Mouse (Mus musculus) intestine, postnatal 0 days (tissue): ENCODE results near the gene Fap. TPM values are rescaled to one million over a fixed set of nuclear protein-coding genes. Genes with fewer than 3 reads are reported as not detected.

Source experiments
- ATAC-seq: fragments of 200-750 bp; cut with Nextera tagmentation; 2 replicates; pipeline ENCODE4 v1.8.0; 2017; ENCODE audit warnings: mild to moderate bottlenecking, moderate TSS enrichment, moderate library complexity
- H3K27ac ChIP-seq: fragments of 300-500 bp; sonication (generic); 2 replicates; pipeline ENCODE4 v1.5.1; 2014; ENCODE audit warnings: mild to moderate bottlenecking, low read depth, low read length, moderate library complexity
- H3K27me3 ChIP-seq: fragments of 300-500 bp; sonication (generic); replicated peaks from 2 replicates; pipeline ENCODE4 v1.6.1; 2014; ENCODE audit warnings: low read length, mixed read lengths; ENCODE audit not compliant: control insufficient read depth, insufficient read depth
- H3K36me3 ChIP-seq: fragments of 300-500 bp; sonication (generic); 2 replicates; pipeline ENCODE4 v1.6.1; 2014; ENCODE audit warnings: mild to moderate bottlenecking, moderate library complexity; ENCODE audit not compliant: control insufficient read depth, insufficient read depth
- H3K4me1 ChIP-seq: fragments of 300-500 bp; sonication (generic); replicated peaks from 2 replicates; pipeline ENCODE4 v1.6.1; 2014; ENCODE audit warnings: antibody characterized with exemption, low read length, mixed read lengths; ENCODE audit not compliant: control insufficient read depth, insufficient read depth
- H3K4me2 ChIP-seq: fragments of 300-500 bp; sonication (generic); replicated peaks from 2 replicates; pipeline ENCODE4 v1.6.1; 2014; ENCODE audit warnings: low read depth, mild to moderate bottlenecking, moderate library complexity
- H3K4me3 ChIP-seq: fragments of 300-500 bp; sonication (generic); 2 replicates; pipeline ENCODE4 v1.5.1; 2014; ENCODE audit warnings: low read depth, low read length
- H3K9ac ChIP-seq: fragments of 300-500 bp; sonication (generic); 2 replicates; pipeline ENCODE4 v1.6.1; 2014; ENCODE audit warnings: mild to moderate bottlenecking, low read depth, low read length
- H3K9me3 ChIP-seq: fragments of 300-500 bp; sonication (generic); 2 replicates; pipeline ENCODE4 v1.6.1; 2016; ENCODE audit warnings: mixed run types; ENCODE audit not compliant: control insufficient read depth
- CTCF ChIP-seq: sonication (generic); IDR thresholded peaks from 2 replicates; pipeline ENCODE4 v1.5.1; 2016; ENCODE audit warnings: low read depth, mild to moderate bottlenecking, control low read depth, antibody characterized with exemption, moderate library complexity
- WGBS: fragments of 180-500 bp; shearing (Covaris S2); extraction: QIAGEN DNeasy Blood & Tissue Kit; methylation state at CpG from one replicate; pipeline ENCODE4 v1.1.7; 2014; 5-methylcytosine and 5-hydroxymethylcytosine counted together
- polyA plus RNA-seq: library from polyadenylated mRNA; unstranded; fragments of >200 nt; fragmentation: Nextera tagmentation; extraction: Ambion mirVana; gene quantifications from 2 replicates; pipeline ENCODE4 v1.2.1, GENCODE M21; 2015

The Fap gene
- polyA plus RNA-seq, 1 experiment from 2014 or later: 2.8 TPM

DNA sequence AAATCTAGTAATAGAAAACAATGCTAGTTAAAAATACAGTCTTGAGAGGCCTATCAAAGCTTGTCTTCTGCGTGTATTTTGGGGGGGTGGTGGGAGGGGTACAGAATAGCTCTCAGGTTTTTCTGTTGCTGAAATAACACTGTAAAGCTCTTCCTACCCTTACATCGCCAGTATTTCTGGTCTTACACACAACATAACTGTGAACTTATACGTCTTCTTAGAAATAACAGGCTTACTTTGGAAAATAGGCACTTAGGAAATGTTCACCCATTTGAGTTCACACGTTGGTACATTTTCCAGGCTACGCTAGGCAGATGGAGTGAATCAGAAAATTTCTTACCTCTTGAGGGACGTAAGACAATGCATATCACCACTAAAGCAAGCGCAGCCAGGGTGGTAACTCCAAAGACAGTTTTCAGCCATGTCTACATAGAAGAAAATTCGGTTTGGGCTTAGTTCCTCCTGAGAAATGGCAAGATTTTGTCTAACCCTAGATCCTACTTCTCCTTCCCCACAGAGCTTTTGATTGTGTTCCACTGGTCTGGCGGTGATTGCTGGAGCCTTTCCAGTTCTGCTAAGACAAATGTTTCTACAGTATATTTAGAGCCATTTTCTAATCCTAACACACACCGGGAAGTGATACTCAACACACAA, 649 bp downstream of the Fap start:
- TF ChIP-seq CTCF: no peak
- H3K27me3 ChIP-seq: no peaks in the 10 kb centered on the region
- H3K9ac ChIP-seq: no peak overlapping the region
- no peak for ATAC-seq
- H3K4me2 ChIP-seq: peak overlapping the region; percentile 37
- H3K36me3 ChIP-seq: no peaks in the 10 kb centered on the region
- peak overlapping the region; percentile 29 for H3K4me3 ChIP-seq
- WGBS: 69% methylated on average over 10 of the region's 10 CpGs
- H3K27ac ChIP-seq: no peak overlapping the region
- no peaks in the 10 kb centered on the region for H3K4me1 ChIP-seq
- no peaks in the 10 kb centered on the region for H3K9me3 ChIP-seq

DNA sequence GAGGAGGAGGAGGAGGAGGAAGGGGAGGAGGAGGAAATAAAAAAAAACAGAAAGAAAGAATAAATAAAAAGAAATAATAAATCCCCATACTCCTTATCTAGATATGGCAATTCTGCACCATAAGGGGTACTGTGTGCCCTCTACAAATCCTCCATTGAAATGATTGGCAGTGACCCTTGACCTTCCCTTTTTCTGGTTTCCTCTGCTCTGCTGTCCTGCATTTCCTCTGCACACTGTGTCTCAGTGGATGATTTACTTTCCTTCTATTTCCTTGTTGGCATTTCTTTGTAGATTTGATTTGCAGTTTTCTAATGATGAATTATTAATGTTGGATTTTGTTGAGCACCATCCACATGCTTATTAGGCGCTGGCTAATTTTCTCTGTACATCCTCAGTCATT, 9.2 kb downstream of the Fap start:
- no peaks in the 10 kb centered on the region for H3K9me3 ChIP-seq
- no peaks in the 10 kb centered on the region for H3K27me3 ChIP-seq
- H3K27ac ChIP-seq: no peak overlapping the region
- H3K4me1 ChIP-seq: no peaks in the 10 kb centered on the region
- TF ChIP-seq CTCF: no peak
- H3K4me2 ChIP-seq: no peak overlapping the region
- no peak overlapping the region for H3K9ac ChIP-seq
- 94% methylated on average over 1 of the region's 1 CpGs for WGBS
- ATAC-seq: no peak
- no peaks in the 10 kb centered on the region for H3K36me3 ChIP-seq
- H3K4me3 ChIP-seq: no peak overlapping the region

DNA sequence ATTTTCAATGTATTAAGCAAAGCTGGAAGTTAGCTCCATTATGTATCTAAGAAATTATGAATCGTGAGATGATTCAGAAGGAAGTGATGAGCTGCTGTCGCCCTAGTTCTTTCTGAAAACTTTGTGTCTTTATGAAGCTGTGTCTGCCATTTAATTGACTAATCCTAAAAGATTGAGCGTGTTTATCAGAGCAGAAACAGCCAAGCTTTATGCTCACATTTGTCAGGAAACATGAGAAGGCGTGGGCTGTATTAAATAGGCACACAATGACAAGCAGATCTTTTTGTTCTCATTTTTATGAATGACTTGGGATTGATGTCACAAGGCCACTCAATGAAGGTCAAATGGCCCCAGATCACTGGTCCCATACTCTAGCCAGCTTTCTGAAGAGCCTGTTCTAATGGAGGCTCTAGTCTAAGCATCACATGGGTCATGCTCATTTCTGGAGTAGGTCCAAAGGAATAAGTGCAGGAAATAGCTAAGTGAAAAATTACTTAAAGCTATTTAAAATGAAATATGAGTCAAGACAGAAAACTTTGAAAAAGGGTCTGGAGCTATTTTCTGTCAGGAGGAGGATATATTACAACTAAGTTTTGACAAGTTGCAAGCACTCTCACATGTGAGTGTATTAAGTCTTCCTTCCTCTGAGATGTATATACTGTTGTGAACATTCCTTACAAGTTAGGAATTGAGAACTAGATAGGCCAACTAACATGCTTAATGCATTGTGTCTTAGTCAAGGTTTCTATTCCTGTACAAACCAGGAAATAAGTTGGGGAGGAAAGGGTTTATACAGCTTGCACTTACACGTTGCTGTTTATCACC, 11.0 kb downstream of the Fap start:
- WGBS: 59% methylated on average over 5 of the region's 5 CpGs
- H3K4me3 ChIP-seq: no peak overlapping the region
- no peak for ATAC-seq
- H3K9me3 ChIP-seq: no peaks in the 10 kb centered on the region
- no peaks in the 10 kb centered on the region for H3K27me3 ChIP-seq
- H3K4me2 ChIP-seq: no peak overlapping the region
- H3K4me1 ChIP-seq: no peaks in the 10 kb centered on the region
- no peak overlapping the region for H3K9ac ChIP-seq
- no peaks in the 10 kb centered on the region for H3K36me3 ChIP-seq
- TF ChIP-seq CTCF: no peak
- no peak overlapping the region for H3K27ac ChIP-seq

DNA sequence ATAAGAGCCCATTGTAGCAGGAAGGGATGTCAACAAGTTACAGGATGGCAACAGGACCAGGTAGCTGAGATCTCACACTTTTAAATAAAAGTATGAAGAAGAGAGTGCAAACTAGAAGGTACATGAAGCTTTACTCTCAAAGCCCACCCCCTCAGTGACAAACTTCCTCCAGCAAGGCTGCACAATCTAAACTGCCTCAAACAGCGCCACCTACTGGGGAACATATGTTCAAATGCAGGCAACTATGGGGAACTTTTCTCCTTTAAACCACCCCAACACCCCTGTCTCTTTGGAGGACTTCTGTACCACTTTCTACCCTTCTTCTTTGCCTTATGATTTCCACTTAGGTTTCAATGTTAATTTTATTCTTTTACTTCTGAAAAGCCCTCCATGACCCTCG, 16.5 kb downstream of the Fap start:
- WGBS: 78% methylated on average over 2 of the region's 2 CpGs
- H3K27ac ChIP-seq: no peak overlapping the region
- no peak overlapping the region for H3K4me2 ChIP-seq
- H3K4me3 ChIP-seq: no peak overlapping the region
- H3K9me3 ChIP-seq: no peaks in the 10 kb centered on the region
- no peak overlapping the region for H3K9ac ChIP-seq
- H3K27me3 ChIP-seq: no peaks in the 10 kb centered on the region
- H3K36me3 ChIP-seq: no peaks in the 10 kb centered on the region
- ATAC-seq: no peak
- H3K4me1 ChIP-seq: no peaks in the 10 kb centered on the region
- TF ChIP-seq CTCF: peak; percentile 52

DNA sequence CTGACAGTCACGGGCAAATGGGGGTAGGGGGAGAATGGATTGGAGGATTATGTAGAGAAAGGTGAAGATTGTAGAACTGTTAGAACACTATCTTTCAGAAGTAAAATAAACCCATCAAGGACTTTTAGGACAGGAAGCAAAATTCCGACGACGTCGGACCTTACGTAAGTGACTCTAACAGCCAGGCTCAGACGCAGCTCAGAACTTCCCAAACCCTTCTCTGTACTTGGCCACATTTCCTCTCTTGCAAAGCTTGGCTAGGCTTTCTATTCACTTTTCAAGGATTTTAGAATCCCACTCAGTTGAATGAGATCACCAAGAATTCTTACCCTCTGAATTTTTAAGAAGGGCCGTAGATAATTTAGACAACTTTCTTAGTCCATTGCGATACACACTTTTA, 17.5 kb downstream of the Fap start:
- TF ChIP-seq CTCF: no peak
- ATAC-seq: no peak
- WGBS: 86% methylated on average over 9 of the region's 9 CpGs

DNA sequence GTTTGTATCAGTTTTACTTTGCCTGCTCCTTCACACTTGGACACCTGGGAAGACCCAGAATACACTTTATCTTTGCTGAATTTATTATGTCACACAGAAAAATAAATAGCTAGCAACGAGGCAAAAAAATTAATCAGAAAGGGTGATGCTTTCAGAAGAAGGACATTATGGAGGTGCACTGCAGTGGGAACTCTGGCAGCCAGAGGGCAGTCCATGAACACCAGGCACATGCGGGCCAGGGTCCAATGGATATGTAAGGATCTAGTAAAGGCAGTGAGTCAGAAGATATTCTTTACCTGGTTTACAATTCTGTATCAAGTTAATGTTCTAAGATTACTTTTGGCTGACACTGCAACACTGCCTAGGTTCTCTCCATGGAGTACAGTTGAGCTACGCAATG, 24.2 kb downstream of the Fap start:
- no peak overlapping the region for H3K4me3 ChIP-seq
- ATAC-seq: no peak
- H3K4me2 ChIP-seq: no peak overlapping the region
- no peaks in the 10 kb centered on the region for H3K27me3 ChIP-seq
- no peaks in the 10 kb centered on the region for H3K9me3 ChIP-seq
- 82% methylated on average over 3 of the region's 3 CpGs for WGBS
- H3K9ac ChIP-seq: no peak overlapping the region
- H3K4me1 ChIP-seq: no peaks in the 10 kb centered on the region
- H3K36me3 ChIP-seq: no peaks in the 10 kb centered on the region
- peak; percentile 63 for TF ChIP-seq CTCF
- H3K27ac ChIP-seq: no peak overlapping the region

More for the DNA sequence above, 17.5 kb downstream of the Fap start:
- no peak overlapping the region for H3K4me2 ChIP-seq
- H3K9me3 ChIP-seq: no peaks in the 10 kb centered on the region
- H3K4me1 ChIP-seq: no peaks in the 10 kb centered on the region
- H3K36me3 ChIP-seq: no peaks in the 10 kb centered on the region
- H3K4me3 ChIP-seq: no peak overlapping the region
- H3K27ac ChIP-seq: no peak overlapping the region
- no peak overlapping the region for H3K9ac ChIP-seq
- H3K27me3 ChIP-seq: no peaks in the 10 kb centered on the region
